Mouse (Mus musculus): Measurements from ENCODE around the gene Hinfp.

DNA sequence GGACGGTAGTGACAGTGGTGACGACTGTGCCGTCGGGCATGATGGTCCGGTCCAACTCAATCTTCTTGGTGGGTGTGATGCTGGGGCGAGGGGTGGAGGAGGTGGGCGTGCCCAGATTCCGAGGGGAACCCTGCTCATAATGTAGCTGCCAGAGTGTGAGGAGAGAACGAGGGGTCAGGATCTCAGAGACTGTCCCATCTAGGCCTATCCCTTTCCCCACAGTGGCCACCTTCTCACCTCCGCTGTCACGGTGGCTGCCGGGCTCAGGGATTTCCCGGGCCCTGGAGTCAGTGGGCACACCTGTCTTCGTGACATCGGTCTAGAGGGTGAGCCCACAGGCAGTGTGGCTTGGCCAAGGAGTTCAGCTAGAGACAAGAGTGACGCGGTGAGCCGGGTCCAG lies 9.4 kb upstream of the Hinfp start:
- TF ChIP-seq CTCF (IDR thresholded peaks at IDR 0.05; ENCODE audit: borderline replicate concordance, extremely low read depth, insufficient read depth, insufficient read length) (no peak), POLR2A (IDR thresholded peaks at IDR 0.05; ENCODE audit: borderline replicate concordance, extremely low read depth, insufficient read depth, insufficient read length, poor library complexity, severe bottlenecking) (no peak)
